Mouse (Mus musculus): ENCODE results near the gene Tmem177.

The Tmem177 gene

GRCm38 (mm10) chr1:119889347-119889746 is 23.7 kb downstream of the Tmem177 start:
- no peak for DNase-seq (ENCODE audit: low read depth, low spot score)

- no peak for DNase-seq (ENCODE audit: low read depth, low spot score)
Measured at GRCm38 (mm10) chr1:119886320-119886719, 26.7 kb downstream of the Tmem177 start.

GRCm38 (mm10) chr1:119884272-119884671 is 28.7 kb downstream of the Tmem177 start:
- DNase-seq (ENCODE audit: low read depth, low spot score) = no peak

DNA sequence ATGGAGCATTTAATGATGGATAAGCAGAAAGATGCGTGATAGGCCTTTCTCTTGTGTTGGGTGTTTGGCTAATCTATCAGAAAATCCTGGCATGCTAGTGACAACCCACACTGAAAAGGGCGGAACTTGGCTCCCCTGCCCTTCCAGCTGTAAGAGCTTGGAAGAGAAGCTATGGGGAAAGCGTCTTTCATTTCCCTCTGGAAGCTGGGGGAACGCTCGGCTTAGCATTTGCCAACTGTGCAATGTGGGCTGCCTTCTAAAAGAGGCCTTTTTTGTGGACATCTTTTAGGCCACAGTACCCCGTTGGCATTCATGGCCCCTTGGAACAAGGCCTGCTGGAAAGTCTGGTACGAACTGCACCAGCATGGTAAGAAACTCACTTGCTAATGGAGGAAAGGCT is 34.1 kb downstream of the Tmem177 start:
- DNase-seq (ENCODE audit: low read depth, low spot score) = no peak

GRCm38 (mm10) chr1:119877469-119877868 is 35.5 kb downstream of the Tmem177 start:
- DNase-seq (ENCODE audit: low read depth, low spot score) = no peak

DNA sequence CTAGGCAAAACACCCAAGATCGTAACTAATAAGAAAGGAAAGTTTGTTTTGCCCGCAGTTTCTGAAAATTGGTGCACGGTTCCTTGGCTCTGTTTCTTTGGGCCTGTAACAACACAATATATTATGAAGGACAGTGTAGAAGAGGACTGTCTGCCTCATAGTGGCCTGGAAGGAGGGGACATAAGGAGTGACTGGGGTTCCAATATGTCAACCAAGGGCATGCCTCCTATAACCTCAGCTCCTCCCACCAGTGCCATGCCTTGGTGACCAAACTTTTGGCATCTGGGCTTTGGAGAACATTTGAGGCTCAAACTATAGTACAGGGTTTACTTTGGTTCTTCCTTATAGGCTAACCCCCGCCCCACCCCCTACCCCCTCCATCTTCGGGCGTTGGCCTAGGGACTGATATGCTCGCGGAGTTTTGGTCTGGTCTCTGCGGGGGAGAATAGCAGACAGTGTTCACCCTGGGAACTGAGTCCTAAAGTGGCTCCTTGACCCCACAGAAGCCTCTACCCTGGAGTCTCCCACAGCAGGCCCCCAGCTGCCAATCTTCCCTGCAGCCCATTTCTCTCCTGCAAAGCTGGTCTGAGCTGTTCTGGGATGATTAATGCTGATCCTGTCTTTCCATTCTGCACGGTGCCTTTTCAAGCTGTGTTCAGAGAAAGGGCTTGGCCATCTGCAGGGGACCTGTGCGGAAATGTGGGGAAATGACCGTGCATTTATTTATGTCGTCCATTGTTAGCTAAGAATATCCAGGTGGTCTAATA is 44.4 kb downstream of the Tmem177 start:
- DNase-seq (ENCODE audit: low read depth, low spot score) = no peak

DNA sequence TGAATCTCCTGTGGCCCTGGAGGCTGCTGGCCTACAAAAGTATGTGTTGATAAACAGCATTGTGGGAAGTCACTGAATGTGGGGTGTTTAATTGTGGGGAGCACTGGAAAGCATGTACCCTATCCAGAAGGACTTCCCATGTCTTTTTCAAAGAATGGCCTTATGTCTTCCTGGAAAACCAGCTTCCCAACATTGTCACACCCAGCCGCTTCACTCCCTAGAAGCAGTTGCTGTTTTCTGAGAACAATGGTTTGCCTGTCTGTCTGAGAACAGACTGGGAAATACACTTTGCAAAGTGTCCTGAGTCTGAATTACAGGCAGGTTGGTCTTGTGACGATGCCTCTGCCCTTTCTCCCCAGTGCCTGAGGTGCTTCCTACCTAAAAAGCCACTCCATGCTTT is 45.7 kb downstream of the Tmem177 start:
- no peak for DNase-seq (ENCODE audit: low read depth, low spot score)

GRCm38 (mm10) chr1:119865311-119865710 is 47.7 kb downstream of the Tmem177 start:
- no peak for DNase-seq (ENCODE audit: low read depth, low spot score)

DNA sequence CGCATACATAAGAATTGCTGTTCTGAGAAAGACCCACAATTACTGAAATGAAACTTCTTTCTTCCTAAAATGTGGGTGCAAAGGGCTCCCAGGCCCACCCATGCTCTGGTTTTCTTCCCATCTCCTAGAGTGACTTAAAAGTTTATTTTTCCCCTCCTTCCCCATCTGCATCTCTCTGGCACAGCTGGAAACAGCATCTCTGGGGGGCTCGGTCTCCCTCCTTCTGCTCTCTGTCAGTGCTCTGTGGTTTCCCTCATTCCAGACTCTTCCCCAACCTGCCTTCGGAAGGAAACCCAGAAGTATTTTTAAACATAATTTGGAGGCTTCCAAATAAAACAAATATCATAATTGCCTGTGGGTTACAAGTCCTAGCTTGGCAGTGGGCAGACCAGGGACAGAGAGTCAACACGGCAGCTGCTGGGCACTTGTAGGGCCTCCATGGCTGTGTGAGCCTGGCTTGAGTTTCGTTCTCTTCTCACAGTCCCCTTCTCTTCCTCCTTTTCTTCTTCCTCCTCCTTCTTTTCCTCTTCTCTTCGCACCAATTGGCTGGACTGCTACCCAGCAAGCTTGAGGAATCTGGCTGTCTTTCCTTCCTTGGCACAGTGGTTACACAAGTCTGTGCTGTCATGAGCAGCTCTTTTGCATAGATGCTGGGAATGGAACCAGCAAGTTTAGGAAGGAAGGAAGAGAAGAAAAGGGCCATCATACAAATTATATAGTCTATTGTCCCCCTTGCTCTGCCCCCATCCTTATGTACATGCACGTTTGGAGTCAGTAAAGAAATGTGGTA is 49.3 kb downstream of the Tmem177 start:
- DNase-seq (ENCODE audit: low read depth, low spot score) = no peak

GRCm38 (mm10) chr1:119859566-119859965 is 53.4 kb downstream of the Tmem177 start:
- DNase-seq (ENCODE audit: low read depth, low spot score) = no peak
